Mouse (Mus musculus) colon, adult 2 months (tissue): ENCODE measurements around the gene Wdr74. TPM values are rescaled to one million over a fixed set of nuclear protein-coding genes. Genes with fewer than 3 reads are reported as not detected.

Experiments
- polyA plus RNA-seq: library from polyadenylated mRNA; depleted of rRNA; stranded (reverse); fragments of >200 nt; gene quantifications from 2 replicates; pipeline ENCODE4 v1.2.3, GENCODE M21; 2012; rRNA removed

Gene Wdr74
- 23.1 and 24.6 TPM in 2 replicates for polyA plus RNA-seq

GRCm38 (mm10) chr19:8735389-8736159 is at the start of gene Wdr74:
TSS of gene Wdr74 (plus strand) at chr19:8735827.

GRCm38 (mm10) chr19:8722907-8723573 is 12.6 kb upstream of the Wdr74 start, which contains the start of gene Slc3a2:
TSS of gene Slc3a2 (minus strand) at chr19:8723369.

GRCm38 (mm10) chr19:8740603-8741002 is 5.0 kb downstream of the Wdr74 start, which contains the start of gene 1700092M07Rik:
TSS of gene 1700092M07Rik (plus strand) at chr19:8740718.

GRCm38 (mm10) chr19:8741243-8741869 is 5.7 kb downstream of the Wdr74 start, which contains the start of gene Stx5a:
TSS of gene Stx5a (plus strand) at chr19:8741413.

GRCm38 (mm10) chr19:8756635-8757387 is 21.2 kb downstream of the Wdr74 start, which contains the start of gene Nxf1:
TSS of gene Nxf1 (plus strand) at chr19:8757073.

GRCm38 (mm10) chr19:8770567-8771270 is 35.1 kb downstream of the Wdr74 start, which contains the start of gene Tmem223:
TSS of gene Tmem223 (plus strand) at chr19:8770996.

GRCm38 (mm10) chr19:8774086-8774835 is 38.6 kb downstream of the Wdr74 start, which contains the start of gene Tmem179b:
TSS of gene Tmem179b (minus strand) at chr19:8774467.

GRCm38 (mm10) chr19:8786008-8786781 is 50.6 kb downstream of the Wdr74 start, which contains the start of gene Taf6l:
TSS of gene Taf6l (minus strand) at chr19:8786417.

Other genes with a start within 250 kb of the Wdr74 start
- not detected in 2 replicates for gene Slc22a8, start 144.6 kb upstream of the Wdr74 start, polyA plus RNA-seq
- not detected in 2 replicates for gene Slc22a6, start 117.8 kb upstream of the Wdr74 start, polyA plus RNA-seq
- gene Chrm1, start 72.0 kb upstream of the Wdr74 start, polyA plus RNA-seq = 8.6 and 12.4 TPM in 2 replicates
- 77.3 and 84.0 TPM in 2 replicates for gene Slc3a2, start 12.5 kb upstream of the Wdr74 start, polyA plus RNA-seq
- not detected in 2 replicates for gene 1700092M07Rik, start 4.9 kb downstream of the Wdr74 start, polyA plus RNA-seq
- gene Stx5a, start 5.6 kb downstream of the Wdr74 start, polyA plus RNA-seq = 76.8 and 84.3 TPM in 2 replicates
- 46.2 and 48.5 TPM in 2 replicates for gene Nxf1, start 21.2 kb downstream of the Wdr74 start, polyA plus RNA-seq
- 138 and 175 TPM in 2 replicates for gene Tmem223, start 35.2 kb downstream of the Wdr74 start, polyA plus RNA-seq
- gene Tmem179b, start 38.6 kb downstream of the Wdr74 start, polyA plus RNA-seq = 72.7 and 126 TPM in 2 replicates
- 9.5 and 9.9 TPM in 2 replicates for gene Taf6l, start 50.6 kb downstream of the Wdr74 start, polyA plus RNA-seq
- gene Polr2g, start 62.8 kb downstream of the Wdr74 start, polyA plus RNA-seq = 17.4 and 20.0 TPM in 2 replicates
- gene Zbtb3, start 66.7 kb downstream of the Wdr74 start, polyA plus RNA-seq = 1.6 and 1.9 TPM in 2 replicates
- 9.8 and 12.1 TPM in 2 replicates for gene Ttc9c, start 83.5 kb downstream of the Wdr74 start, polyA plus RNA-seq
- 23.2 and 24.4 TPM in 2 replicates for gene Hnrnpul2, start 84.2 kb downstream of the Wdr74 start, polyA plus RNA-seq
- 2.4 and 6.1 TPM in 2 replicates for gene AC129217.1, start 93.9 kb downstream of the Wdr74 start, polyA plus RNA-seq
- gene Bscl2, start 101.6 kb downstream of the Wdr74 start, polyA plus RNA-seq = 125 and 157 TPM in 2 replicates
- gene Gng3, start 103.4 kb downstream of the Wdr74 start, polyA plus RNA-seq = 2.1 and 2.8 TPM in 2 replicates
- gene Lrrn4cl, start 114.9 kb downstream of the Wdr74 start, polyA plus RNA-seq = 1.5 and 3.0 TPM in 2 replicates
- 113 and 124 TPM in 2 replicates for gene Ubxn1, start 135.7 kb downstream of the Wdr74 start, polyA plus RNA-seq
- gene Uqcc3, start 145.1 kb downstream of the Wdr74 start, polyA plus RNA-seq = 24.9 and 27.0 TPM in 2 replicates
- 0.76 and 1.1 TPM in 2 replicates for gene Lbhd1, start 147.9 kb downstream of the Wdr74 start, polyA plus RNA-seq
- not detected in 2 replicates for gene Gm49403, start 148.1 kb downstream of the Wdr74 start, polyA plus RNA-seq
- gene 1810009A15Rik, start 153.0 kb downstream of the Wdr74 start, polyA plus RNA-seq = 9.0 and 12.8 TPM in 2 replicates
- not detected in 2 replicates for gene Gm49416, start 153.1 kb downstream of the Wdr74 start, polyA plus RNA-seq
- 24.4 and 26.7 TPM in 2 replicates for gene Ints5, start 157.2 kb downstream of the Wdr74 start, polyA plus RNA-seq
- gene Ganab, start 162.2 kb downstream of the Wdr74 start, polyA plus RNA-seq = 94.0 and 114 TPM in 2 replicates
- 114 and 123 TPM in 2 replicates for gene B3gat3, start 184.5 kb downstream of the Wdr74 start, polyA plus RNA-seq
- gene Rom1, start 193.5 kb downstream of the Wdr74 start, polyA plus RNA-seq = 11.4 and 12.6 TPM in 2 replicates
- gene Eml3, start 193.7 kb downstream of the Wdr74 start, polyA plus RNA-seq = 34.6 and 42.8 TPM in 2 replicates
- 17.1 and 24.9 TPM in 2 replicates for gene Mta2, start 206.0 kb downstream of the Wdr74 start, polyA plus RNA-seq
- gene Tut1, start 218.0 kb downstream of the Wdr74 start, polyA plus RNA-seq = 14.7 and 16.6 TPM in 2 replicates
- 172 and 210 TPM in 2 replicates for gene Eef1g, start 231.2 kb downstream of the Wdr74 start, polyA plus RNA-seq